Mouse (Mus musculus) kidney, adult 11 months (tissue): ENCODE data around the gene Ppp4c.

Experiments used
- DNase-seq: peaks from one replicate; pipeline ENCODE4 v3.0.0; 2022

Ppp4c gene

GRCm38 (mm10) chr7:126791851-126792720 is at the start of gene Ppp4c:
Gene Ppp4c (minus strand): TSS chr7:126792496.
- DNase-seq, result peak; percentile 95

- no peak for DNase-seq
These were observed 41.0 kb upstream of the Ppp4c start for GRCm38 (mm10) chr7:126833294-126833693.

GRCm38 (mm10) chr7:126832036-126832598 is 39.8 kb upstream of the Ppp4c start:
- DNase-seq, result peak; percentile 86

DNA sequence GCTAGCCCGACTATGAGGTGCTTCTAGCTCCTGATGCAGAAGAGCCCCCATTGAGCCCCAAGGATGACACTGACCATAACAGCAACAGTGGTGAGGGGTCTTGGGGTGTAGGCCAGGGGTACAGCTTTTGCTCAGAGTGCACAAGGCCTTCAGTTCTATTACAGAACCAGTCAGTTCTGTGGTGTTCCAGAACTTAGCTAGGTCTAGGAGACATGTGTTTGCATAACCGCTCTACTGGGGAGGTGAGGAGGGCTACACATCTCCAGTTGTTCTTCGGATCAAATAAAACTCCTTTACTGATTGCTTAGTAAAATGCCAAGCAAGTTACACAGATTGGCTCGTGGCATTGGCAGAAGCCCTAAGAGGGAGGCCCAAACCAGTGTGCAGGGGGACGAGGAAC is 39.2 kb upstream of the Ppp4c start, which contains the start of gene 4930451I11Rik:
4930451I11Rik (minus strand) TSS at position 101 of the 400 bp plus-strand sequence.
- no peak for DNase-seq

- no peak for DNase-seq
These were observed 33.7 kb upstream of the Ppp4c start for GRCm38 (mm10) chr7:126825952-126826351.

DNA sequence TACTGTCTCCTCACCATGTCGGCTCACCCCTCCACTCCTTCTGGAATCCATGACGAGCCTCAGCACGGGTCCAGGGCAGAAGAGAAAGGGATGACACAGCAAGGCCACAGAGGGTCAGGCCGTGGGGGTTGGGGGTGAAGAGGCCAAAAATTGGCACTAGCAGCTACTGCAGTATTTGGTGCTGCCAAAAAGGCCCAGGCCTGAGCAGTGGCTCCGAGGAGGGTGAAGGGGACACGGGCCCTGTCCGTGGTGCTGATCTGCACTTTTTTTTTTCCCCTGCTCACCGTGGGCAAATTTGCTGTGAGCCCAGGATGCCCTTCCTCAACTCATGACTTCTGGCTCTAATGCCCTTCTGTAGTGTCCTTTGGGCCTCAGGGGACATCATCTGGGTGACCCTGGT is 33.1 kb upstream of the Ppp4c start:
- DNase-seq, result no peak

GRCm38 (mm10) chr7:126823940-126824339 is 31.6 kb upstream of the Ppp4c start:
- no peak for DNase-seq

DNA sequence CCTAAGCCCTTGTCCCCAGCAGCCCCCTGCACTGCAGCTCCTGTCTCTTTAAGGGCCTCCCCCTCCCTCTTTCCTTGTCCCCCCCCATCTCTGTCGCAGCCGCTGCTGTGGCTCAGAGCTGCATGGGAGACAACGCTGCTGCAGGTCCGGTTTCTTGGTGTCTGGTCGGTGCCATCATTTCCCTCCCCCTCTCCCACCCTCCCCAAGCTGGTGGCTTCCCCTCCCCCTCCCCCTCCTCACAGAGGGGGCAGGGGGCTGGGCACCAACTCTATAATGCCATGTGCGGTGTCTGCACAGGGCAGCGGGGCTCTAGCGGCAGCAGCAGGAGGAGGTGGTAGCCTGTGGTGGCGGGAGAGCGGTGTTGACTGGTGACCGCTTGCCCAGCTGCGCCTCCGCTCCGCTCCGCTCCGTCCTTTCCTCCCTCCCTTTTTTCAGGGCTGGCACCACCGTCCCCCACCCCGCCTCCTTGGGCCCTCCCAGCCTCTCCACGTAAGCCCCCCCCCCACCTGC is 31.0 kb upstream of the Ppp4c start:
- no peak for DNase-seq

GRCm38 (mm10) chr7:126822741-126823140 is 30.4 kb upstream of the Ppp4c start:
- DNase-seq, result no peak

DNA sequence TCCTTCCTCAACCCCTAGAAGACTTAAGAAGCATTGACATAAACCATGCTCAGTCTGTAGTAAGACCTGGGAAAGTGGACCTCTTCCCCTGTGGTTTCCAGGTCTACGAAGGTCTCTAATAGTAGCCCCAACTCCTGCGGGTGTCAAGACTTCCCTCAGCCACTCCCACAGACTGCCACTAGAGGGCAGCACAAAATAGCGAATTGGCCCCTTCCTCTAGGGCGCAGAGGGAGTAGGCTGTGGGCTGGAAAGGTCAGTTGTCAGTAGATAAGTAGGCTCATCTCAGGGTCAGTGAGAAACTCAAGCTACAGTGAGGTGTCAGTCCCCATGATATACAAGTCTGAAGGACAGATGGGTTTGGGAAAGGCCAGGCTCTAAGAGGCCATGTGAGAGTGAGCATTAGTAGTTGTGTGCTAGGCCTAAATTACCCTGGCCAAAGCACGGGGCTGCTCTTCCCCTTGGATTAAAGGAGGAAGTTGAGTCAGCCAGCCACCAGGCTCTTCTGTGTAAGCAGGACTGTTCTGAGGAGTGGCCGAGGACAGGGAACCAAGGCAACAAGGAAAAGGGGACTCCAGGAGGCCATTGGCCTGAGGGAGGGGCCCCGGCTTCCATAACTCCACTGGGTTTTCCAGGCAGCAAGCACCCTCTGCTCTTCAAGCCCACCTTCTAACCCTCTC is 29.7 kb upstream of the Ppp4c start:
- DNase-seq, result peak; percentile 62

GRCm38 (mm10) chr7:126818818-126819217 is 26.5 kb upstream of the Ppp4c start:
- no peak for DNase-seq

- DNase-seq, result no peak
These were observed 25.3 kb upstream of the Ppp4c start for GRCm38 (mm10) chr7:126817595-126817994.

DNA sequence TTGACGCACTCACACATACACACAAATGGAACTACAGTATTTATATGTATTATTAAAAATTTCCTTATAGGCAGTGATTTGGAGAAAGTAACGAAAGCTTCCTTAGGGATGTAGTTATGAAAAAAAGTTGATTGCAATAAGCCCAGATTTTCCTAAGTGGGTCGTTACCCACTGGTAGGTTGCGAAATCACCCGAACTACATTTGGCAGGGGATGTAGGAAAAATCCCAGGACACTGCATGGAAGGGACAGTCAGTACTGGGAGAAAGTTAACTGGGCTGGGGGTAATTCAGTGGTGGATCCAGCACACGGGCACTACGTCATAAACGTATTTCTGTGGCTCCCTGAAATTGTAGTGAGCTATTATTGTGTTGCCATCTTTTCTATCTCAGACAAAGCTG is 24.2 kb upstream of the Ppp4c start:
- no peak for DNase-seq

DNA sequence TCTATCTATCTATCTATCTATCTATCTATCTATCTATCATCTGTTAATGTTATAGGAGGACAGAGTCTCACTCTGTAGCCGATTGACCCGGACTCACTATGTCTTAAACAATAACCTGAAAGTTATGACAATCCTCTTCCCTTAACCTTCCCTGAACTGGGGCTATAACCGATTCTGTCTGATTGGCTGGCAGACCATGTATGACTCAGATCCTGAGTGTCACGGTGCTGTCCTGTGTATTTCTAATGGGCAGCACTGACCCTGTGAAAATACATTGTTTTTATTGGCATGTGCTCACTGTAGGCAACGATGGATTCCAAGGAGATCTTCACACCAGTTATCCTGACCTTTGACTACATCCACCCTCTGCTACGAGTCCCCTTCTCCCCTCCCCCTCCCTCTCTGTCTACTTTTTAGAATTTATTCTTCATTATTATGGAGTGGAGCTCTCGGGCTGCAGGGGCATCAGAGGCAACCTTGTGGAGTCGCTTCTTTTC is 23.5 kb upstream of the Ppp4c start:
- no peak for DNase-seq

- no peak for DNase-seq
These were observed 17.6 kb upstream of the Ppp4c start for GRCm38 (mm10) chr7:126809723-126810369.

DNA sequence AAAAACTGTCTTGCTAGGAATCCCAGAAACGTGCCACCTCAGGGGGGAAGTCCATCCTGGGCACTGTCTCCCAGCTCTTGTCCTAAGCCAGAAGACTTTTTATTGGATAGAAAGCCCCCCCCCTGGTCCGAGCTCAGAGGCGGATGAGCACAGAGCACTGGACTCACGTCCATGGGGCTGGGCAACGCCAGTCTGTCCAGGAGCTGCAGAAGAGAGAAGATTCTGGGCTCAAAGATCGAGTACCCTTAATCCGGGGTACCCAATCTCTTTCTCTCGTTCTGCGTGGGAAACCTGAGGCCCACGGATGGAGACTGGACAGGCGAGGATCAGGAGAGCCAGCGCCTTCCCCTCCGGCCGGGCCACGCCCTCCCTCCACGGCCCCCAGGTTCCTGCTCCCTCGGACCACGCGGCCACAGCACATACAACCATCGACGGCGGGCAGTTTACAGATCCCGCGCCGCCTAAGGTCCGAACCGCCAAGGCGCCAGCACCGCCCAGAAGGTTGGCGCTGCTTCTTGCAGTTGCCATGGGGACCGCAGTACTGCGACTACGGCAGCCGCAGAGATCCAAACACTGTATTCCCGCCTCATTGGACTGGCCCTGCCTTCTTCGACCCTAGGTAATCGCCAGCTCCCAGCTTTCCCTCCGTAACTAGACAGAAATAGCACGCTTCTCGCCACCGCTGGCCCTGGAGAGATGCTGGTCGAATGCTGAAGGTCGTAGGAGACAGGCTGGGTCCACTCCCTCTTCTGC is 16.6 kb upstream of the Ppp4c start:
- DNase-seq, result peak; percentile 91

DNA sequence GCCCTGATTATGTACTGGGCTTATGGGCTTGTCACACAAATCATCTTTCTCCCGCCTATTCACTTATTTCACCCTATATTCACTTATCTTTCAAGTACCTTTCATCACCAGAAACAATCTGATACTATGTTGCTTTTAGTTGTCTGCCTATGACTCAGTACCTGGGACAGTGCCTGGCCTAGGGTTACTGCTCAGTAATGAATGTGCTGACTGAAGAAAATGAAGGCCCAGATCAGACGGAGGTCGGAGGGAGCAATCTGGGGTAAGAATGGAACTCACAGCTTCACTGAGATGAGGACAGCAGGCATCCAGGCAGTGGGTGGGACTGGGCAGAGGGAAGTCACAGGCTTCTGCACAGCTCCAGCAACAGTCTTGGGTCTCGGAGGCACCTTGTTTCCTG is 15.1 kb upstream of the Ppp4c start:
- no peak for DNase-seq

- DNase-seq, result peak; percentile 73
These were observed 14.7 kb upstream of the Ppp4c start for GRCm38 (mm10) chr7:126806956-126807355.

DNA sequence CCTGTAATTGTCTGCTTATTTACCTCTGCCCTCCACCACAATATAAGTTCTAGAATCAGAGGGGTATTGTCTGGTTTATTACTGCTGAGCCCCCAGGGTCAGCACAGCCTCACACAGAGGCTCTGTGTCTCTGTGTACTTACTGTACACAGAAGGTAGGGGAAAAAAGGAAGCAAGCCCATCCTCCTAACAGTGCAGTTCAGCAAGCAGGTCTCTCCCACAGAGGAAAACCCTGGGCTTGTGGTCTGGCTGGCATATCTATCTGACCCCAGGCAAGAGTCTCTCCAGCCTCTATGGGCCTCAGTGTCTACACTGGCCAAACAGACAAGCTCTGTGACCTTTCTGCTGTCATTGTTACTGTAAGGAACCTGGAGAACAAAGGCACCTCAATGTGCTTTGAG is 11.5 kb upstream of the Ppp4c start:
- no peak for DNase-seq

- no peak for DNase-seq
These were observed 10.9 kb upstream of the Ppp4c start for GRCm38 (mm10) chr7:126803181-126803580.

GRCm38 (mm10) chr7:126802134-126802889 is 10.0 kb upstream of the Ppp4c start:
- no peak for DNase-seq
